Mouse (Mus musculus): Measurements from ENCODE around the gene Cyp2e1.

GRCm38 (mm10) chr7:140721095-140721494, 42.4 kb upstream of the Cyp2e1 start:
- no peak for TF ChIP-seq MAFK (IDR thresholded peaks at IDR 0.05; ENCODE audit: insufficient read depth, low read depth, low read length)
- TF ChIP-seq ZNF384 (IDR thresholded peaks at IDR 0.05; ENCODE audit: low read depth, low read length), result no peak
- TF ChIP-seq HCFC1 (IDR thresholded peaks at IDR 0.05; ENCODE audit: borderline replicate concordance, insufficient read depth, low read length), result no peak
